Comparison of ENCODE assay signal across 17 mouse cellular contexts in the genomic region with DNA sequence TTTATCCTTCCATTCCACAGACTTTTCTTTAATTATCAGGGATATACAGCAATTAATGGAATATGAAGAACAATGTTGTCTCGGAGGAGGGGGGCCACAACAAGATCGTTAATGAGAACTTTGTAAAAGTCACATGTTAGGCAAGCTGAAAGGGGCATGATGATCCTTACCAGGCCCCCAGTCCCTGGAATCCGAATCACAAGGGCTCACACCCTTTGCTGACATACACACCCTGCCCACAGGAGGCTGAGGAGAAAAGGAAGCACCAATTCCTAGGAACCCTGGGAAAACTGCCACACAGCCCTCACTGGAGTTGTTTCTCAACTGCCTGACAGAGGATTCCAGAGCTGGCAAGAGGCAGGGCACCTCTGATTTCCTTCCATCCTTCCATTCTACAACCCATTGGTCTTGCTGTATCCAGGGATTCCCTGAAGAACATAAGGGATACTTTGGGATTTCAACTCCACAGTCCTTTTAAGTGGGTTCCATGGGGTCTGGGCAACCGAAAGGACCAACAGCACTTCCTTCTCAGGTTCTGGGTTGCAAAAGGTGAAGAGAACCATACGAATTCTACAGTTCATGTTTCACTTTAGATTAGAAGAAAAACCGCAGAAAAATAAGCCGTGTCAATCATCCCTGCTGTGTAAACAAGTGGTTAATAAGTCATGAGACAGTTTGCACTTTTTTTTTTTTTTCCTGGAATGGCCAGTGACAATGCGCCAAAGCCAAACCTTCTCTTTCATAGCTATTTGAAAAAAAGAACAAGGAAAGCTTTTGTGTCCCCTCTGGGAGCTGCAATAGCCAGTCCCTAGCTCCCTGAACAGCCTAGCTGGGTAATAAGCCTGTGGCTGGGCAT.
DNase-seq lines count a peak whose midpoint lies in the region; ATAC-seq lines count a peak whose summit lies in the region.
"Had no signal": no experiment of that assay in that cellular context is flagged by ENCODE, and none has a peak within 500 bp of the region (broad histone marks: within the 10 kb centered on the region; RNA-seq: fewer than 3 reads in every experiment).

No protein-coding gene starts in this region.

- WGBS in forebrain, embryonic 10.5 days, result 78% methylated on average over 8 of the region's 8 CpGs
- WGBS in forebrain, embryonic 14.5 days, result 44% methylated on average over 8 of the region's 8 CpGs
- 64% methylated on average over 8 of the region's 8 CpGs for WGBS in stomach, embryonic 14.5 days

- ATAC-seq in forebrain, embryonic 14.5 days, result no peak
- ATAC-seq in stomach, embryonic 14.5 days (ENCODE audit: insufficient number of reproducible peaks, insufficient read depth, low FRiP score, low read depth), result 0 out of 2 replicates have a peak, but pooled peaks have one; percentile 63
- ATAC-seq: forebrain, embryonic 13.5 days; hindbrain, postnatal 0 days had no signal

- no peaks in the 10 kb centered on the region for H3K36me3 ChIP-seq in forebrain, embryonic 10.5 days (replicated peaks)
- H3K36me3 ChIP-seq in forebrain, embryonic 14.5 days (ENCODE audit: control insufficient read depth, insufficient read depth, low read length), result no peaks in the 10 kb centered on the region
- no peaks in the 10 kb centered on the region for H3K36me3 ChIP-seq in stomach, embryonic 14.5 days (ENCODE audit: control insufficient read depth, insufficient read depth, low read length)
- H3K36me3 ChIP-seq: heart, embryonic 10.5 days; limb, embryonic 12.5 days; liver, embryonic 15.5 days; midbrain, embryonic 12.5 days had no signal

- peaks cover 9% of the 10 kb centered on the region for H3K4me1 ChIP-seq in forebrain, embryonic 10.5 days
- no peaks in the 10 kb centered on the region for H3K4me1 ChIP-seq in forebrain, embryonic 14.5 days (ENCODE audit: control insufficient read depth, insufficient read depth, low read length)
- H3K4me1 ChIP-seq in stomach, embryonic 14.5 days (ENCODE audit: control insufficient read depth, insufficient read depth, low read length), result no peaks in the 10 kb centered on the region
- H3K4me1 ChIP-seq: heart, embryonic 10.5 days; limb, embryonic 12.5 days; liver, embryonic 15.5 days had no signal

- no peaks in the 10 kb centered on the region for H3K27me3 ChIP-seq in forebrain, embryonic 10.5 days (ENCODE audit: poor library complexity, severe bottlenecking)
- no peaks in the 10 kb centered on the region for H3K27me3 ChIP-seq in forebrain, embryonic 14.5 days (replicated peaks; ENCODE audit: control insufficient read depth, insufficient read depth, low read length)
- no peaks in the 10 kb centered on the region for H3K27me3 ChIP-seq in stomach, embryonic 14.5 days (ENCODE audit: control insufficient read depth, insufficient read depth, low read length)
- H3K27me3 ChIP-seq: forebrain, embryonic 13.5 days; limb, embryonic 12.5 days; liver, embryonic 15.5 days; midbrain, embryonic 12.5 days had no signal

- DNase-seq in forebrain, embryonic 10.5 days (ENCODE audit: extremely low spot score, low spot score), result no peak
- no peak for DNase-seq in forebrain, embryonic 14.5 days (ENCODE audit: low spot score)
- DNase-seq in layer of hippocampus, adult 9-11 months, result peak; percentile 53
- DNase-seq in layer of hippocampus, postnatal 10 days (ENCODE audit: low spot score in 2 of 2), result no peak
- DNase-seq in adipocyte (ENCODE audit: low spot score), result peak; percentile 73
- DNase-seq in lung, postnatal 36 days, result no peak
- no peak for DNase-seq in ovary, adult 18-20 months (ENCODE audit: low spot score)
- DNase-seq: cerebellum, adult 2 months; gastrocnemius, postnatal 25 days; heart, postnatal 14 days had no signal

- peak overlapping the region; percentile 51; the same call in 1 of the 2 replicates for H3K27ac ChIP-seq in forebrain, embryonic 10.5 days
- no peak overlapping the region for H3K27ac ChIP-seq in forebrain, embryonic 14.5 days (ENCODE audit: low read depth, low read length)
- no peak overlapping the region for H3K27ac ChIP-seq in stomach, embryonic 14.5 days (ENCODE audit: low read length)
- H3K27ac ChIP-seq: forebrain, embryonic 13.5 days; heart, embryonic 10.5 days; hindbrain, postnatal 0 days; limb, embryonic 12.5 days; liver, embryonic 15.5 days; midbrain, embryonic 12.5 days had no signal

- no peak overlapping the region for H3K9ac ChIP-seq in forebrain, embryonic 14.5 days (ENCODE audit: low read length)
- no peak overlapping the region for H3K9ac ChIP-seq in stomach, embryonic 14.5 days (replicated peaks; ENCODE audit: low read depth, low read length)
- H3K9ac ChIP-seq: forebrain, embryonic 13.5 days; limb, embryonic 12.5 days; liver, embryonic 15.5 days; midbrain, embryonic 12.5 days had no signal

- no peaks in the 10 kb centered on the region for H3K9me3 ChIP-seq in forebrain, embryonic 10.5 days
- no peaks in the 10 kb centered on the region for H3K9me3 ChIP-seq in forebrain, embryonic 14.5 days (replicated peaks; ENCODE audit: control insufficient read depth, low read length)
- H3K9me3 ChIP-seq in stomach, embryonic 14.5 days (ENCODE audit: control insufficient read depth, low read depth, low read length), result no peaks in the 10 kb centered on the region
- H3K9me3 ChIP-seq: forebrain, embryonic 13.5 days; heart, embryonic 10.5 days; limb, embryonic 12.5 days; liver, embryonic 15.5 days; midbrain, embryonic 12.5 days had no signal

- no peak overlapping the region for H3K4me2 ChIP-seq in forebrain, embryonic 14.5 days (ENCODE audit: low read length)
- no peak overlapping the region for H3K4me2 ChIP-seq in stomach, embryonic 14.5 days (replicated peaks; ENCODE audit: low read depth, low read length)
- H3K4me2 ChIP-seq: forebrain, embryonic 13.5 days; limb, embryonic 12.5 days; liver, embryonic 15.5 days; midbrain, embryonic 12.5 days had no signal

- H3K4me3 ChIP-seq in forebrain, embryonic 10.5 days, result no peak overlapping the region
- H3K4me3 ChIP-seq in forebrain, embryonic 14.5 days (ENCODE audit: low read depth, low read length), result no peak overlapping the region
- H3K4me3 ChIP-seq in stomach, embryonic 14.5 days (ENCODE audit: low read depth, low read length), result no peak overlapping the region
- H3K4me3 ChIP-seq: forebrain, embryonic 13.5 days; heart, embryonic 10.5 days; limb, embryonic 12.5 days; liver, embryonic 15.5 days; midbrain, embryonic 12.5 days had no signal

Comparison
In these comparisons a context has a peak if more than half of its experiments do, and no peak if none do; other contexts are left out.
1. DNase-seq: peak in layer of hippocampus, adult 9-11 months (single experiment) and adipocyte (single experiment); none in forebrain, embryonic 10.5 days (single experiment), forebrain, embryonic 14.5 days (single experiment), layer of hippocampus, postnatal 10 days (0 of 2), lung, postnatal 36 days (single experiment) and ovary, adult 18-20 months (single experiment).